Mouse (Mus musculus) spleen, adult 2 months (tissue): ENCODE measurements around the gene Ybx2. TPM values are rescaled to one million over a fixed set of nuclear protein-coding genes. Genes with fewer than 3 reads are reported as not detected.

Source experiments
- DNase-seq, 2 experiments: peaks; one replicate each; pipeline versions ENCODE4 v3.0.0 to v3.0.0-alpha.2; 2012 to 2021; ENCODE audit warnings: low spot score in 2 of 2, low read depth in 1 of 2
- H3K27ac ChIP-seq: fragments of 200-500 bp; 2 replicates; pipeline ENCODE4 v1.5.1; 2012; ENCODE audit warnings: low read length, inconsistent platforms; ENCODE audit not compliant: insufficient read depth
- H3K27me3 ChIP-seq: fragments of 200-500 bp; 2 replicates; pipeline ENCODE4 v1.6.1; 2012; ENCODE audit warnings: mild to moderate bottlenecking, moderate library complexity, low read length, inconsistent platforms; ENCODE audit not compliant: control insufficient read depth, insufficient read depth
- H3K36me3 ChIP-seq: fragments of 200-500 bp; 2 replicates; pipeline ENCODE4 v1.6.1; 2012; ENCODE audit warnings: mild to moderate bottlenecking, low read length, inconsistent platforms; ENCODE audit not compliant: control insufficient read depth, insufficient read depth
- H3K4me1 ChIP-seq: fragments of 200-500 bp; 2 replicates; pipeline ENCODE4 v1.6.1; 2011; ENCODE audit warnings: inconsistent platforms; ENCODE audit not compliant: control insufficient read depth, insufficient read depth, insufficient read length
- H3K4me3 ChIP-seq: fragments of 200-500 bp; 2 replicates; pipeline ENCODE4 v1.5.1; 2011; ENCODE audit warnings: mild to moderate bottlenecking, inconsistent platforms; ENCODE audit not compliant: insufficient read depth, insufficient read length; ENCODE audit errors: extremely low read depth
- CTCF ChIP-seq: fragments of 200-500 bp; IDR thresholded peaks from 2 replicates; pipeline ENCODE4 v1.5.1; 2011; ENCODE audit warnings: mild to moderate bottlenecking, inconsistent platforms; ENCODE audit not compliant: insufficient read depth, insufficient read length, insufficient replicate concordance; ENCODE audit errors: extremely low read depth
- POLR2A ChIP-seq: fragments of 200-500 bp; IDR thresholded peaks from 2 replicates; pipeline ENCODE4 v1.6.1; 2011; ENCODE audit warnings: low read depth, low read length, inconsistent platforms
- WGBS: fragments of 180-500 bp; shearing (Covaris S2); methylation state at CpG from one replicate; pipeline ENCODE4 v1.1.7; 2018; 5-methylcytosine and 5-hydroxymethylcytosine counted together
- polyA plus RNA-seq: library from polyadenylated mRNA; depleted of rRNA; stranded (reverse); fragments of >200 nt; gene quantifications from 2 replicates; pipeline ENCODE4 v1.2.3, GENCODE M21; 2012

The Ybx2 gene
- polyA plus RNA-seq, 1 experiment: 0.36 TPM

DNA sequence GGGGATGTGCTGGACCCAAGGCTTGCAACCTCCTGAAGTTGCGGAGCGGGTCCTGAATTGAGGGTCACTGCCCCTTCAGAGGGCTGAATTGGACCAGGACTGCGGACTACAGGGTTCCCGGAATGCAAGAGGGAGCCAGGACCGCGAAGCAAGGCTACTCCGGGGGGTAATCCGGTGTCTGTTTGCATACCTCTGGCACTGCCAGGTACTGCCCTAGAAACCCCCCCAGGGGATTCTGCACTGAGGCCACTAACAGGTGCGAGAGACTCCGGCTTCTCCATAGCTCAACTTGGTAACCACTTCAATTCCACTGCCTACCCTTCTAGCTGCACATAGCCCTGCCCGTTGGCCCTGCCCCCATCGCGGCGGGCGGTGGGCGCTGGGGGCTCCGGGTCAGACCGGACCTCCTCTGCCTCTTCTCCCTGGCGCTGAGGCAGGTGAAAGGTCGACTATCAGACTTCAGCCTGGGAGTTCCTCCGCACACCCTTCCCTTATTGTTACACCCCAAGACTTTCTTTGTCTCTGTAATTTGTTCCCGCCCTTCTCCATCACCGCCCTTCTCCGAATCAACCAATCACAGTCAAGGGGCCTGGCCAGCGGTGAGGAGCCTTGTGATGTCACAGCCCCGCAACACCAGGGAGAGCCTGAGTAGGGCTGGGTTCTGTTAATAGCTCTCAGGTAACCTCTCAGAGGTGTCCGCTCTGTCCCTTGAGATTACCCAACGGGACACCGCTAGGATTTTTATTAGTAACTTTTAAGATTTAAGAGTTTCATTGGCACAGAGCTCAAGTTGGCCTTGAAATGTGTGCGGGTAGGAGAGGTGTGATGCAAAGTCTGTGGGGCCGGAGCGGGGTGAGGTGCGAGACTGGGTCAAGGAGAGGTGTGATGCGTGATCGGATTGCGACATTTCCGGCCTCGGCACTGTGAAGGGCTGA is 34.9 kb upstream of the Ybx2 start, which contains the start of the genes 2810408A11Rik and Neurl4:
2810408A11Rik (minus strand) TSS at position 517 of the 935 bp plus-strand sequence.
Neurl4 (plus strand) TSS at position 602 of the 935 bp plus-strand sequence.
- H3K4me1 ChIP-seq: peaks cover 5% of the 10 kb centered on the region; the same call in 1 of the 2 replicates
- no peaks in the 10 kb centered on the region for H3K27me3 ChIP-seq
- TF ChIP-seq POLR2A (peak; percentile 44), CTCF (no peak)
- peak; percentile 88 to 92 for DNase-seq
- peak within 1 kb of the TSS; percentile 88 for H3K27ac ChIP-seq
- 1% methylated on average over 38 of the region's 38 CpGs for WGBS
- peak within 1 kb of the TSS; percentile 57 for H3K4me3 ChIP-seq
- peaks cover 10% of the 10 kb centered on the region for H3K36me3 ChIP-seq

DNA sequence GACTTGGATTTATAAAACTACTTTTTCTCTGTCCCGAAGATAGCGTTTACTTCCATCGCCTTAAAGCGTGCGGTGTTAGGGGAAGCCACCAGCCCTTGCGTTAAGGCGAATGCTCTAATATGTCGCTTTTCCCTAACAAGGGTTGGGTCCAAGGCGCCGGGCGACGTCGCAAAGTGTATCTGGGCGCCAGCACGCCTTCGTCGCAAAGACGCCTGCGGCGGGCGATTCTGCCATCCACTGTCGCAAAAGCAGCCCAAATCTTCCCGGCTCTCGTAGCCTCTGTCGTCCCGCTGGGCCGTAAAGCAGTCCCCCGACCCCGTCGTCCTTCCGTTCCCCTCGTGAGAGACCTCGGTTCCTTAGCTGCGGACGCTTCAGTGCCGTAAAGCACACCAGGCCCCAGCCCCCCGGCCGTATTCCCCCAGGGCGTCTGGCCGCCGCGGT is 34.2 kb upstream of the Ybx2 start:
- Histone ChIP-seq H3K27ac (peak overlapping the region; percentile 78), H3K4me1 (peaks cover 2% of the 10 kb centered on the region; the same call in 1 of the 2 replicates), H3K36me3 (peaks cover 16% of the 10 kb centered on the region), H3K27me3 (no peaks in the 10 kb centered on the region), H3K4me3 (peak overlapping the region; percentile 57)
- WGBS: under 1% methylated on average over 42 of the region's 42 CpGs
- peak; percentile 88 to 91 for DNase-seq
- TF ChIP-seq CTCF (no peak), POLR2A (peak; percentile 45; the same call in 1 of the 2 replicates)

DNA sequence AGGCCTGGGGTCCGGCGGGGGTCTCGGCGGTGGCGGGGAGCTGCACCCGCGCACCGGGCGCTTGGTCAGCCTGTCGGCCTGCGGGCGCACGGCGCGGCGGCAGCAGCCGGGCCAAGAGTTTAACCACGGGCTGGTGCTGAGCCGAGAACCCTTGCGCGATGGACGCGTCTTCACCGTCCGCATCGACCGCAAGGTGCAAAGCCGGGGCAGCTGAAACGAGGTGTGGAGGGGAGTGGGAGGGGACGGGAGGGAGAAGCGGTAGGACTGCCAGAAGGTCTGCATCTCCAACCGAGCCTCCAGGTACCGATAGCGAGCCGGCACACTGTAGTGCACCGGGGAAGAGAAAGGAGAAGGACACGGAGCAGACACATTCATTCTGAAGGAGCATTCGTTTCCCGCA is 33.6 kb upstream of the Ybx2 start:
- TF ChIP-seq CTCF (no peak), POLR2A (no peak)
- no peak for DNase-seq
- Histone ChIP-seq H3K36me3 (peaks cover 21% of the 10 kb centered on the region), H3K4me1 (peaks cover 2% of the 10 kb centered on the region; the same call in 1 of the 2 replicates), H3K27ac (peak overlapping the region; percentile 49; the same call in 1 of the 2 replicates), H3K4me3 (peak overlapping the region; percentile 57), H3K27me3 (no peaks in the 10 kb centered on the region)
- 1% methylated on average over 38 of the region's 39 CpGs for WGBS

DNA sequence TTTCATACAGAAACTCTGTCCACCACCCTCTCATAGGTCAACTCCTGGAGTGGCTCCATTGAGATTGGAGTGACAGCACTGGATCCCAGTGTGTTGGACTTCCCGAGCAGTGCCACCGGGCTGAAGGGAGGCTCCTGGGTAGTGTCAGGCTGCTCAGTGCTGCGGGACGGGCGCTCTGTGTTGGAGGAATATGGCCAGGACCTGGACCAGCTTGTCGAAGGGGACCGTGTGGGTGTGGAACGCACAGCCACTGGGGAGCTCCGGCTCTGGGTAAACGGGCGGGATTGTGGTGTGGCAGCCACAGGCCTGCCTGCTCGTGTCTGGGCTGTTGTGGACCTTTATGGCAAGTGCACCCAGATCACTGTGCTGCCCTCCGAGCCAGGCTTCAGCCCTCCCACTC is 32.6 kb upstream of the Ybx2 start:
- Histone ChIP-seq H3K27ac (no peak overlapping the region), H3K36me3 (peaks cover 30% of the 10 kb centered on the region), H3K4me1 (peaks cover 2% of the 10 kb centered on the region; the same call in 1 of the 2 replicates), H3K4me3 (no peak overlapping the region), H3K27me3 (no peaks in the 10 kb centered on the region)
- TF ChIP-seq CTCF (no peak), POLR2A (no peak)
- WGBS: 93% methylated on average over 13 of the region's 13 CpGs
- DNase-seq: no peak

DNA sequence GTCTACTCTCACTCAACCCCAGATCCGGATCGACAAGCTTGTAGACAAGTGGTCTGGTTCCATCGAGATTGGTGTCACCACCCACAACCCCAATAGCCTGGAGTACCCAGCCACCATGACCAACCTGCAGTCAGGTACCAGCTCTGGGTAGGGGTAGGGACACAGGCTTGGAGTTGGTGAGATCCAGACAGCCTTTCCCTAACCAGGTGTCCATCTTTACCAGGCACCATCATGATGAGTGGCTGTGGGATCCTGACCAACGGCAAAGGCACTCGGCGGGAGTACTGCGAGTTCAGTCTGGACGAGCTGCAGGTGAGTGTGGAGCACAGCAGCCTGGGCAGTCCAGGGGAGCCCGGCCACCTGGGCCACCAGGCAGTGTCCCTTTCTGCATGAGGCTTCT is 31.3 kb upstream of the Ybx2 start:
- DNase-seq: no peak
- no peaks in the 10 kb centered on the region for H3K27me3 ChIP-seq
- H3K36me3 ChIP-seq: peaks cover 41% of the 10 kb centered on the region
- WGBS: 92% methylated on average over 9 of the region's 9 CpGs
- no peak overlapping the region for H3K27ac ChIP-seq
- no peak overlapping the region for H3K4me3 ChIP-seq
- H3K4me1 ChIP-seq: peaks cover 2% of the 10 kb centered on the region; the same call in 1 of the 2 replicates
- TF ChIP-seq POLR2A: no peak
- no peak for TF ChIP-seq CTCF

DNA sequence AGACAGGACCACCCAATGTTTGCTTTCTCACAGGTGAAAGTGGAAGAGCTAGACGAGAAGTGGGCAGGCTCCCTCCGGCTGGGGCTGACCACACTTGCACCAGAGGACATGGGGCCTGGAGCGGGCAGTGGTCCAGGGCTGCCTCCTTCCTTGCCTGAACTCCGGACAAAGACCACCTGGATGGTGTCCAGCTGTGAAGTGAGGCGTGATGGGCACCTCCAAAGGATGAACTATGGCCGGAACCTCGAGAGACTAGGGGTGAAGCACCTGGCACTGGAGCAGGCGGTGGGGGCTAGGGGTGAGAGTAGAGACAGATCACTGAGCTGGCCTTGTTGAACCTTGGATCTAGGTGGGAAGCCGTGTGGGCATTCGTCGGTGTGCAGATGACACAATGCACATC is 27.0 kb upstream of the Ybx2 start:
- 94% methylated on average over 11 of the region's 11 CpGs for WGBS
- Histone ChIP-seq H3K27me3 (no peaks in the 10 kb centered on the region), H3K4me3 (no peak overlapping the region), H3K27ac (no peak overlapping the region), H3K36me3 (peaks cover 56% of the 10 kb centered on the region), H3K4me1 (peaks cover 4% of the 10 kb centered on the region; the same call in 1 of the 2 replicates)
- DNase-seq: no peak
- TF ChIP-seq CTCF (no peak), POLR2A (no peak)

DNA sequence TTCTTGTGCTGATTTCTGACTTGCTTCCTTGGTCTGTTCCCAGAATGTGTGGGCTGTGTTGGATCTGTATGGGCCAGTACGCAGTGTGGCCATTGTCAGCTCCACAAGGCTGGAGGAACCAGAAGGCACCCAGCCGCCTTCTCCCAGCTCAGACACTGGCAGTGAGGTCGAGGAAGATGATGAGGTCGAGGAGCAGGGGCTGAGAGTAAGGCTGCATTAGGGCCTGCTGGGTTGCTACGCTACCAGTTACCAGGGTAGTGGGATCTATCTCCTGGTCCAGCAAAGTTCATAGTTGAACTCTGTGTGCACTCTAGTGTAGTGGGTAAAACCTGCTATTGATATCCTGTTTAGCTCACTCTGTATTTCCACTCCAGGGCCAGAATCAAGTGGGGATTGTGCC is 26.4 kb upstream of the Ybx2 start:
- 94% methylated on average over 5 of the region's 5 CpGs for WGBS
- H3K27ac ChIP-seq: no peak overlapping the region
- TF ChIP-seq POLR2A (no peak), CTCF (no peak)
- H3K36me3 ChIP-seq: peaks cover 51% of the 10 kb centered on the region
- DNase-seq: no peak
- no peaks in the 10 kb centered on the region for H3K27me3 ChIP-seq
- no peak overlapping the region for H3K4me3 ChIP-seq
- H3K4me1 ChIP-seq: peaks cover 4% of the 10 kb centered on the region; the same call in 1 of the 2 replicates
